Mouse (Mus musculus): ENCODE data around the gene Gclc. TPM values are rescaled to one million over a fixed set of nuclear protein-coding genes. Genes with fewer than 3 reads are reported as not detected.
A peak's percentile ranks its signal among the peaks of the same experiment; 100 is the strongest.

Gclc gene
- total RNA-seq, 2 experiments from 2014 or later, result 44.9 TPM

- DNase-seq, result no peak
These were observed 33.6 kb downstream of the Gclc start for GRCm38 (mm10) chr9:77787936-77788335.

DNA sequence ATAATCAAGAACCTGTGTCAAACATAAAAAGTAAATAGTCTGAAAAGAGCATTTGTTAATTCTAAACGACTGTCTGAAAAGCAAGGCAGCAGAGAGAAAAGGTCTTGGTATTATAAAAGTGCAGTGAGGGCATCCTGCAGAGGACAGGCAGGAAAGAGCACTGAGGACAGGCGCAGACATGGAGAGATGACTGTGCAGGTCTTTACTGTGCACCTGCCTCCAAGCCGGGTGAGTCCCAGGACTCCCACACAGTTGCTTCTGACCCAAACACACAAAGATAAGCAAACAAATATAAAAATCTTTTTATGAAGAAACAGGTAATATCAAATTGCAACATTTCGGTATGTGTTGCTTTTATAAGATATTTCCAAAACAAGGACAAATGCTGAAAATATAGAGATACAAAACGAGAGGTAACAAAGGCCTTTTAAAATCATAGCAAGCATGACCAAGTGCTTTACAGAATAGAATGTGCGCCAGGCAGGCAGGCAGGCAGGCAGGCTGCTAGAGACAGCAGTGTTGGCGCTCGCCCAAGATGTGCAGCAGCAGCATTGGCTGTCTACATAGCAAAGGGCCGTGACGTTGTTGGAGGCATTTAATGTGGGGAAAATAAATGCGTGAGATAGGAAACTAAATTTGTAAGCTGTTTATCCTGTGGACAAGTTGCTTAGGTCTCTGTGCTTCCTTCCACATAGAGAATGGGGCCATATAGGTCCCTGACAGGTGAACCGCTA is 35.4 kb downstream of the Gclc start:
- peak; percentile 56 to 57 for DNase-seq

- DNase-seq, result no peak
These were observed 39.5 kb downstream of the Gclc start for GRCm38 (mm10) chr9:77793838-77794237.

- no peak for DNase-seq
These were observed 48.1 kb downstream of the Gclc start for GRCm38 (mm10) chr9:77802461-77802860.

DNA sequence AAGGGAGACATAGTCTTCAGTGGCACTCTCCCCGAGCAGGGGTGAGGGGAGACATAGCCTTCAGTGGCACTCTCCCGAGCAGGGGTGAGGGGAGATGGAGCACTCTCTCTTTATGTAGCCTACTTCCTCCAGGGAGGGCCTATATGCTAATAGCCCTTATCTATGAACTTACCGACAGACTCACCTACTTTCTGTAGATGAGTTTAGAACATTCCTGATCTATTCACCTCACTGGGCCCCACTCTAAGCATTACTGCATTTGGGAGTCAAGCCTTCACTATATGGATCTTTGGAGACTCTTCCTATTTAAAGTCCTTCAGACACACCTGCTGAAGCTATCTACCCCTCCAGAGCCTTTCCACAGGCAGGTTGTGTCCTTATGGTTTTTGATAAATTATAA is 52.1 kb downstream of the Gclc start:
- no peak for DNase-seq

- peak; percentile 77 to 84 for DNase-seq
These were observed 52.7 kb downstream of the Gclc start for GRCm38 (mm10) chr9:77806842-77807668.

DNA sequence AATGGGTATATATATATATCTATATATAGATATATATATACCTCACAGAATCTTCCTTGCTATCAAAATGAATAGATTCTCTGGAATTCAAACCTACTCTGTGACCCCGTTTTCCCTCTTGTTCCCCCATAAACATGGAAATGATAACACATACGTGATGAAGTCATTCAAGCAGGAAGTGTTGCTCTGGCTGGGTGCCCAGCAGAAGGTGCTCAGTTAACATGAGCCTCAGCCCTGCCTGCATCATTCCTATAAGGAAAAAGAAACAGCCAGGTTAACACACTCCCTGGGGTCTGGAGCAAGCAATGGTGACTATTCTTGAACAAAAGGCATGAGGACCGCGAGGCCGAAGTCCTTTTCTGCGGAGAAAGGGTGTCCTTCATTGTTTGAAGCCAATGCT is 54.1 kb downstream of the Gclc start:
- no peak for DNase-seq

GRCm38 (mm10) chr9:77818858-77819257 is 64.5 kb downstream of the Gclc start:
- no peak for DNase-seq

DNA sequence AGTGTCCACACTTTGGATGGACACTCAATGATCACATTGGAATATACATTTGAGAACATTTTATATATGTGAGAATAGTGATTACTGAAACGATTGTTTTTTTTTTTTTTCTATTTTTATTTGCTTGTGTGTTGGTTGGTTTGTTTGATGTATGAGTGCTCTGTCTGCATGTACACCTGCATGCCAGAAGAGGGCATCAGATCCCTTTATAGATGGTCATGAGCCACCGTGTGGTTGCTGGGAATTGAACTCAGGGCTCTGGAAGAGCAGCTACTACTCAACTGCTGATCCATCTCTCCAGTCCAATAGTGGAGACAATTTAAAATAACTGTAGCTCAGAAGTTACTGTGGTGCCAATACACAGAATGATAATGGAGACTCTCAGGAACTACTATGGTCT is 65.0 kb downstream of the Gclc start:
- DNase-seq, result no peak

GRCm38 (mm10) chr9:77820836-77821235 is 66.5 kb downstream of the Gclc start:
- no peak for DNase-seq

GRCm38 (mm10) chr9:77825380-77825961 is 71.1 kb downstream of the Gclc start:
- no peak for DNase-seq

DNA sequence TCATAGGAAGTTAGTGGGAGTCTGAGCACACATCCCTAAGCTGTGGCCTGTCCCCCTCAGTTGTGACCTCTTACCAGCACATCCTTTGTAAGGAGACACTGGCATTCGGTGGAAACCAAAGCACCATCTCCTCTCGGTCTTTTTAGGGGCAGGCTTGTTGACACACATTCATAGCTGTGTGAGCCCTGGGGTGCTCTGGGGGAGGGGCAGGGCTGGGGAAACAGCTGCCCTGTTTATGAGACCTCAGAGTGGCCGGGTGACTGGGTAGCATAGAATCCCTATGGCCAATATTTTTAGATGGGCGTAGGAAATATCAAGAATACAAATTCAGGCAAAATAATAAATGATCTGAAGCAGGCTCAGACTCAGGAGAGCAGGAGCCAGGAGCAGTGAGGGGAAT is 71.9 kb downstream of the Gclc start:
- DNase-seq, result no peak

DNA sequence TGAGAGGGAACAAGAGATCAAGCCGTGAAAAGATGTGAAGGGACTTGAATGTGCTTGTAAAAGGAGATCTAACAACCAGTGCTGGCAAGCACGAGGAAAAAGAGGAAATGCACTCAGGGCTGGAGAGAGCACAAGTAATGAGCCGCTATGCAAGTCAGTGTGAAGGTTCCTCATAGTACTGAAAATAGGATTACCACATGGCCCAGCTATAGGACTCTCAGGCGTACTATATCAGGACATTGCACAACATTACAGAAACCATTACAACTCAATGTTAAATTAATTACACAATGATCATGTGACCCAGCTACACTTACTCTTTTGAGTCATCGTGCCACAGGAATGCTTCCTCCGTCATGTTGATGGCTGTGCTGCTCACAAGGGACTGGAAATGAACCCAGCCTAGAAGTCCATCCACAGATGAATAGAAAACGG is 74.2 kb downstream of the Gclc start:
- DNase-seq, result no peak

GRCm38 (mm10) chr9:77834259-77834993 is 80.1 kb downstream of the Gclc start:
- DNase-seq, result no peak

GRCm38 (mm10) chr9:77835122-77835521 is 80.8 kb downstream of the Gclc start:
- DNase-seq, result no peak

DNA sequence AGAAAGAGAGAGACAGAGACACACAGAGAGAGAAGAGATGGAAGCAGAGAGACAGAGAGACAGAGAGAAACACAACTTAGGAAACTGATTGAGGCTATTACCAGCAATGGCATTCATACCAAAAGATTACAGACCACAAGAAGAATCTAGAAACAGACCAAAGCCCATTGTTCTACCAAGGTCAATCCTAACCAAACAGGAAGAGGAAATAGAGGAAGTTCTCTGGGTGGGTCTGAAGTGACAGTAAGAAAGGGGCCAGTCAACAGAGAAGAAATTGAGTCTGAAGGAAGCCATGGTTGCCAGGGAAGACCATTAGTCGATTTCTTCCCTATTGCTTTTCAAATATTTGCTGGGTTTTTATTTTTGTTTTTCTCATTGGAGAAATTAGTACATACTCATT is 81.4 kb downstream of the Gclc start:
- no peak for DNase-seq

DNA sequence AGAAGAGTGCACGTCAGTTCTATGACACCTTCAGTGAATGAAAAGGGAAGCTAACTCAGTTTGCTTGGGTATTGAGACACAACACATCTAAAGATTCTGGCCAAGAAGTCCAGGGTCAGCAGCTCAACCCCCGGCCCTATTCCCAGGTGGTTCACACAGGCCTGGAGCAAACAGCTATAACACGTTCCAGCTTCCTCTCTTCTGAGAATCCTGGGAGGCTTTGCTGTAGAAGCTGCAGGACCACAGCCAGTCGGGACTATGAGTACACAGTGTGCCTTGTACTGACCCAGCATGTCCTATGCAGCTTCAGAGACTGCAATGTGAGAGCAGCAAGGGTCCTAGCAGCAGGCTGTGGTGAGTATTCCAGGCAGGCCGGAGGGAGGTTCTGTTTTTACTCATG is 84.3 kb downstream of the Gclc start:
- no peak for DNase-seq

Other genes with a start within 250 kb of the Gclc start
- 1 to 10 TPM; 7.8 to 8.0 TPM for gene Lrrc1, start 209.7 kb upstream of the Gclc start, total RNA-seq (2021)
- under 1 TPM in 1 of 2 experiments, not detected in 1; 0.10 TPM for gene Klhl31, start 118.0 kb upstream of the Gclc start, total RNA-seq (2021)
- 10 to 100 TPM; 69.6 to 74.8 TPM for gene Elovl5, start 162.8 kb downstream of the Gclc start, total RNA-seq (2021)

Measured in layer of hippocampus, postnatal 36 days (tissue).